Mouse (Mus musculus): Measurements from ENCODE around the gene Htr1d.

DNA sequence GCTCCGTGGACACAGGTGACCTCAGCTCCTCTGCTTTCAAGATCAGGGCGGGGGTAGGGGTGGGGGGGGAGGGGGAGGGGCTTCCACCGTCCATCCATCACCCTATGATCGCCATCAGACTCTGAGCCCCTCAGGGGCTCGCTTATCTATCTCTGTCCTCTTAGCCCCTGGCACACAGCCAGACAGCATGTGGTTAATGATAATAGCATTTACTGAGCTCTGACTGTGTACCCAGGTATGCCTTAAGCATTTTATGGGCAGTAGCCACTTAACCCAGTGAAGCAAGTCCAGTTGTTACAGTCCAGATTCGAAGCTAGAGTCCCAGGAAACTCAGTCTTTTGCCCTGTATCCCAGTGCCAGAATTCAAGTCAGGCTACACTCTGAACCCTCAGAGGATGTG is 28.2 kb downstream of the Htr1d start:
- no peak for TF ChIP-seq CTCF (IDR thresholded peaks at IDR 0.05; ENCODE audit: low read depth)
- no peak for TF ChIP-seq EP300 (IDR thresholded peaks at IDR 0.05; ENCODE audit: low read depth)

Measured in liver, embryonic 14.5 days (tissue).